Mouse (Mus musculus) lung, adult 2 months (tissue): ENCODE measurements around the gene Map3k4.

Experiments used
- CTCF ChIP-seq: fragments of 200-500 bp; IDR thresholded peaks from 2 replicates; pipeline ENCODE4 v1.5.1; 2011; ENCODE audit warnings: mild to moderate bottlenecking, low read length, control low read depth; ENCODE audit not compliant: insufficient read depth
- POLR2A ChIP-seq: fragments of 200-500 bp; IDR thresholded peaks from 2 replicates; pipeline ENCODE4 v1.6.1; 2011; ENCODE audit warnings: low read depth, mild to moderate bottlenecking, control low read depth, low read length, borderline replicate concordance; ENCODE audit errors: extremely low read depth

GRCm38 (mm10) chr17:12232724-12233123, 85.9 kb downstream of the Map3k4 start:
- no peak for TF ChIP-seq POLR2A
- TF ChIP-seq CTCF, result no peak
